Mouse (Mus musculus): ENCODE data around the gene Ivd.

DNA sequence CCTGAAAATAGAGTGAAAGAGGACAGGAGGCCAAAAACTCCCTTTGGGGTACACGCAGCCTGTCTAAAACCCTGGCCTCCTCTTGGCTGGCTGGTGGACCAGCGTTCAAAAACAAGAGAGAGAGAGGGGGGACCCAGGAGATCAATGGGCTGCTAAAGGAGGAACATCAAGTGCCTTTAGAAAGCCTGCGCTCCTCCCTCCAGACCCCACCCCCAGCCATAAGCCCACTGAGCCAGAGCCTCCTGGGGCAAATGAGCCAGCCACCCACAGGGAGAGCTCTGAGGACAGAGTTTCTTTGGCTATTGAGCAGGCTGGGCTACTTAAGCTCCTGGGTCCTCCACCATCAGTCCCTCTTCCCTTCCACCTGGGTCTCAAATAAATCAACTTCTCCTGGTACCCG, 37.0 kb downstream of the Ivd start:
- no peak for TF ChIP-seq CTCF (IDR thresholded peaks at IDR 0.05; ENCODE audit: borderline replicate concordance, insufficient read depth, low read length)
- TF ChIP-seq POLR2A (IDR thresholded peaks at IDR 0.05; ENCODE audit: low read depth, low read length): no peak
